Mouse (Mus musculus): Measurements from ENCODE around the gene Teddm2. TPM values are rescaled to one million over a fixed set of nuclear protein-coding genes. Genes with fewer than 3 reads are reported as not detected.

The Teddm2 gene
- polyA plus RNA-seq, 1 experiment from 2014 or later: 0.66 TPM

Small RNAs within 50 kb of the gene (microRNA-seq; reads per million reads assigned to microRNA genes)
- 19.2 reads per million, percentile 29 among the genes with 10 or more reads in this experiment for gene Mir8114

Other genes starting within 250 kb of the Teddm2 start
- gene Rgs8, start 247.2 kb downstream of the Teddm2 start, polyA plus RNA-seq (2016; fragmentation: Nextera tagmentation; extraction: Ambion mirVana): 16.9 and 17.0 TPM in 2 replicates
- 42.6 TPM in 2 replicates for gene Rgs16, start 159.9 kb downstream of the Teddm2 start, polyA plus RNA-seq (2016; fragmentation: Nextera tagmentation; extraction: Ambion mirVana)
- gene Rnasel, start 150.8 kb downstream of the Teddm2 start, polyA plus RNA-seq (2016; fragmentation: Nextera tagmentation; extraction: Ambion mirVana): 35.6 and 37.8 TPM in 2 replicates
- gene Rgsl1, start 56.1 kb downstream of the Teddm2 start, polyA plus RNA-seq (2016; fragmentation: Nextera tagmentation; extraction: Ambion mirVana): 0.11 TPM in 1 of 2 replicates, not detected in the other
- 0.17 and 0.33 TPM in 2 replicates for gene Teddm1b, start 25.9 kb downstream of the Teddm2 start, polyA plus RNA-seq (2016; fragmentation: Nextera tagmentation; extraction: Ambion mirVana)
- not detected in 2 replicates for gene Teddm1a, start 8.5 kb downstream of the Teddm2 start, polyA plus RNA-seq (2016; fragmentation: Nextera tagmentation; extraction: Ambion mirVana)
- gene Glul, start 284 bp downstream of the Teddm2 start, polyA plus RNA-seq (2016; fragmentation: Nextera tagmentation; extraction: Ambion mirVana): 124 and 133 TPM in 2 replicates

Measured in neural tube, embryonic 12.5 days (tissue).